Mouse (Mus musculus): ENCODE results near the gene Tas1r3. TPM values are rescaled to one million over a fixed set of nuclear protein-coding genes. Genes with fewer than 3 reads are reported as not detected.

Gene Tas1r3
- polyA plus RNA-seq, 1 experiment from 2014 or later = 0.09 TPM

DNA sequence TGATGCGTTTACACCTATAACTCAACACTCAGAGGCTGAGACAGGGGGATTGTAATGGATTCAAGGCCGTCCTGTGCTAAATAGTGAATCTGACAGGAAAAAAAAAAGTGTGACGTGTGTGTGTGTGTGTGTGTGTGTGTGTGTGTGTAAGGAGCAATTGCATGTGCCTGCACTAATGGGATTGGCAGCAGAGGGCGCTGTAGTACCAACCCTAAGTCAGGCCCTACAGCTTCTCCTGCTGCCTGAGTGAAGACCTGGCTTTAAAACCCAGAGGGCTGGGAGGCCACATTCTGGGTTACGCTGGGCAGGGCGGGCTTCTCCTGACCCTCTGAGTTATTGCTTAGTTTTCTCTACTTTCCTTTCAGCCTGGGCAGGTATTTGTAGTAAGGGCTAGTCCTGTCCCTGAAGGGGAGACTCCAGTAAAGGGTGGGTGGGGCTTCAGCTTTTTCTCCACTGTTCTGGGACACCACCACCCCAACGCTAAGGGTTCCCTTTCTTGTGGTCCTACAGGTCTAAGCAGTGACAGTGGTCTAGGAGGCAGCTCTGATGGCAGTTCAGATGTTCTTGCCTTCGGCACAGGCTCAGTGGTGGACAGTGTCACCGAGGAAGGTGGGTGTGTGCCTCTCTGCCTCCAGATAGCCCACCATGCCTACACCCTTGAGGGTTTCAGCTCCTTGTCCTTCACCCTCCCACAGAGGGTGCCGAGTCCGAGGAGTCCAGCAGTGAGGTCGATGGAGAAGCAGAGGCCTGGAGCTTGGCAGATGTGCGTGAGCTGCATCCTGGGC is 41.3 kb upstream of the Tas1r3 start:
- H3K36me3 ChIP-seq (replicated peaks; ENCODE audit: insufficient read depth, low read length) = peaks cover 26% of the 10 kb centered on the region
- ATAC-seq = no peak

DNA sequence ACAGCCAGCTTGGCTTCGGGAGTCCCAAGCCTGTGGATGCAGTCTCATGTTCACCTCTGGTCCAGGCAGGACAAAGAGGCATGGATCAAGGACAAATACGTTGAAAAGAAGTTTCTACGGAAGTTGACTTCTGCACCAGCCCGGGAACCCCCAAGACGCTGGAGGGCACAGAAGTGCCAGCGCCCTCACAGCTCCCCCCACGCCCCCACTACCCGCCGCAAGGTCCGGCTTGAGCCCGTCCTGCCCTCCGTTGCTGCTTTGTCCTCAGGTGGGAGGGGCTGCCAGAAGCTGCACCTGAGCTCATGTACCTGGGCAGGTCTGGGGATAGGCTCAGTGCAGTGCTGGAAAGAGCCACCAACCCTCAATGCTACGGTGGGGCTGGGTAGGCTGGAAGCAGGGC is 40.1 kb upstream of the Tas1r3 start:
- DNase-seq (no peak), ATAC-seq (no peak)
- no peak for TF ChIP-seq EP300 (IDR thresholded peaks at IDR 0.05; ENCODE audit: low read depth)
- no peak for TF ChIP-seq CTCF (IDR thresholded peaks at IDR 0.05; ENCODE audit: low read depth)
- no peak overlapping the region for H3K27ac ChIP-seq (ENCODE audit: low read depth)
- peaks cover 36% of the 10 kb centered on the region for H3K36me3 ChIP-seq (replicated peaks; ENCODE audit: insufficient read depth, low read length)
- 96% methylated on average over 13 of the region's 13 CpGs for WGBS (ENCODE audit: insufficient replicate concordance)
- H3K9me3 ChIP-seq (ENCODE audit: low read length) = no peaks in the 10 kb centered on the region
- H3K4me2 ChIP-seq (ENCODE audit: low read depth, low read length) = no peak overlapping the region
- no peak overlapping the region for H3K4me3 ChIP-seq (ENCODE audit: low read depth, low read length)
- no peaks in the 10 kb centered on the region for H3K27me3 ChIP-seq (ENCODE audit: insufficient read depth, low read length)
- no peak overlapping the region for H3K9ac ChIP-seq (replicated peaks)
- H3K4me1 ChIP-seq (ENCODE audit: insufficient read depth) = no peaks in the 10 kb centered on the region

More for the DNA sequence above, 41.3 kb upstream of the Tas1r3 start:
- no peak overlapping the region for H3K9ac ChIP-seq (replicated peaks)
- H3K4me2 ChIP-seq (ENCODE audit: low read depth, low read length) = no peak overlapping the region
- no peaks in the 10 kb centered on the region for H3K9me3 ChIP-seq (ENCODE audit: low read length)
- peak; percentile 49 for DNase-seq
- H3K27me3 ChIP-seq (ENCODE audit: insufficient read depth, low read length) = no peaks in the 10 kb centered on the region
- no peak overlapping the region for H3K4me3 ChIP-seq (ENCODE audit: low read depth, low read length)
- H3K4me1 ChIP-seq (ENCODE audit: insufficient read depth) = no peaks in the 10 kb centered on the region
- peak; percentile 51 for TF ChIP-seq CTCF (IDR thresholded peaks at IDR 0.05; ENCODE audit: low read depth)
- TF ChIP-seq EP300 (IDR thresholded peaks at IDR 0.05; ENCODE audit: low read depth) = no peak
- H3K27ac ChIP-seq (ENCODE audit: low read depth) = no peak overlapping the region
- WGBS (ENCODE audit: insufficient replicate concordance) = 89% methylated on average over 13 of the region's 13 CpGs

DNA sequence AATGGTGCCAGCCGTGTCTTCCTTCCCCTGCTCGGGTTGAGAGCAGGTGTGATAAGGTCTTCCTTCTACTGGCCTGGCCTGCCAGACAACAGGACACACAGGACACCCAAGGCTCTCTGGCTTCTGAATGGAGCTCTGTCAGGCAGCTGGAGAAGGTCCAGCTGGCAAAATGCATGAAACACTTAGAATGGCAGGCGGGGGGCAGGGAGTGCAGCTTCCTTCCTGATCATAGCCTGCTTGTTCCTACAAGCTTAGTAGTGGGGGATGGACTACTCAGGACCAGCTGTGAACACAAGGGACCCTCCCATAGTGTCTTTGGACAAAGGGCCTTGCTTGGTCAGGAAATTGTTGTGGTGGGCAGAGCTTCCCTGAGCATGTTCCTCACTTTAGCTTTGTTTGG is 38.0 kb upstream of the Tas1r3 start:
- H3K4me1 ChIP-seq (ENCODE audit: insufficient read depth) = no peaks in the 10 kb centered on the region
- no peak overlapping the region for H3K27ac ChIP-seq (ENCODE audit: low read depth)
- H3K4me3 ChIP-seq (ENCODE audit: low read depth, low read length) = no peak overlapping the region
- 80% methylated on average over 3 of the region's 3 CpGs for WGBS (ENCODE audit: insufficient replicate concordance)
- H3K9me3 ChIP-seq (ENCODE audit: low read length) = no peaks in the 10 kb centered on the region
- H3K27me3 ChIP-seq (ENCODE audit: insufficient read depth, low read length) = no peaks in the 10 kb centered on the region
- peaks cover 46% of the 10 kb centered on the region for H3K36me3 ChIP-seq (replicated peaks; ENCODE audit: insufficient read depth, low read length)
- ATAC-seq (no peak), DNase-seq (no peak)
- H3K4me2 ChIP-seq (ENCODE audit: low read depth, low read length) = no peak overlapping the region
- no peak overlapping the region for H3K9ac ChIP-seq (replicated peaks)
- TF ChIP-seq EP300 (IDR thresholded peaks at IDR 0.05; ENCODE audit: low read depth) (no peak), CTCF (IDR thresholded peaks at IDR 0.05; ENCODE audit: low read depth) (no peak)

DNA sequence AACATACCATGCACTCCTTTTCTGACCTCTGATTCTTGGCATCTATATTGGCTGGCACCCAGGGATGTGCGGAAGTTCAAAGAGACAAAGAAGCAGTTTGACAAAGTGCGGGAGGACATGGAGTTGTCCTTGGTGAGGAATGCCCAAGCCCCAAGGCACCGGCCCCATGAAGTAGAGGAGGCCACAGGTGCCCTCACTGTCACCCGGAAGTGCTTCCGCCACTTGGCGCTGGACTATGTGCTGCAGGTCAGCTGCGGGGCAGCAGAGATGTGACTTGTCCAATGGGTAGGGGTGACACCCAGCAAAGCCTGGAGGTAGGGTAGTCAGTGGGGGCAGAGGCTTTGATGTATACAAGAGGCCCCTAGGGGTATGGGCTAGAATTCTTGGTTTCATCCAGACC is 36.2 kb upstream of the Tas1r3 start:
- no peaks in the 10 kb centered on the region for H3K9me3 ChIP-seq (ENCODE audit: low read length)
- TF ChIP-seq CTCF (IDR thresholded peaks at IDR 0.05; ENCODE audit: low read depth) (no peak), EP300 (IDR thresholded peaks at IDR 0.05; ENCODE audit: low read depth) (no peak)
- no peaks in the 10 kb centered on the region for H3K27me3 ChIP-seq (ENCODE audit: insufficient read depth, low read length)
- H3K9ac ChIP-seq (replicated peaks) = no peak overlapping the region
- H3K36me3 ChIP-seq (replicated peaks; ENCODE audit: insufficient read depth, low read length) = peaks cover 47% of the 10 kb centered on the region
- H3K4me2 ChIP-seq (ENCODE audit: low read depth, low read length) = no peak overlapping the region
- DNase-seq (no peak), ATAC-seq (no peak)
- H3K4me1 ChIP-seq (ENCODE audit: insufficient read depth) = peaks cover 15% of the 10 kb centered on the region
- no peak overlapping the region for H3K27ac ChIP-seq (ENCODE audit: low read depth)
- no peak overlapping the region for H3K4me3 ChIP-seq (ENCODE audit: low read depth, low read length)
- 86% methylated on average over 7 of the region's 7 CpGs for WGBS (ENCODE audit: insufficient replicate concordance)

DNA sequence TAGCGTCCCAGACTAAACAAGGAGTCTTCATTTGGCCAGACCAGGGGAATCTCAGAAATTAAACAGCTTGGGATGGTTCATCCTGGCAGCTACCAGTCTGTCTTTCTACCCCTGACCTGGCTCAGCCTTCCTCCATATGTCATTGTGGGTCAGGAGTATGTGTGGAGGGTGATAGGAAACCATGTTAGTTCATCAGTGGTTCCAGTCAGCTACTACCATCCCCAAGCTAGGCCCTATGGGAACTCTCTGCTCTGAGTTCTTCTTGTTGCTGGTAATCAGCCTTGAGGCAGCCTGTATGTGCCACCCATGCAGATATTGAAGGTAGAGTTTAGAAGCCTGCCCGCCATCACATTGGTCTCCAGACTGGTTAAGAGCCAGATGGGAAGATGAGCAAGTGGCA is 35.2 kb upstream of the Tas1r3 start:
- no peak for TF ChIP-seq EP300 (IDR thresholded peaks at IDR 0.05; ENCODE audit: low read depth)
- no peak overlapping the region for H3K27ac ChIP-seq (ENCODE audit: low read depth)
- DNase-seq = no peak
- H3K27me3 ChIP-seq (ENCODE audit: insufficient read depth, low read length) = no peaks in the 10 kb centered on the region
- peaks cover 25% of the 10 kb centered on the region for H3K4me1 ChIP-seq (ENCODE audit: insufficient read depth)
- no peaks in the 10 kb centered on the region for H3K9me3 ChIP-seq (ENCODE audit: low read length)
- peaks cover 43% of the 10 kb centered on the region for H3K36me3 ChIP-seq (replicated peaks; ENCODE audit: insufficient read depth, low read length)
- WGBS (ENCODE audit: insufficient replicate concordance) = 94% methylated on average over 2 of the region's 2 CpGs
- no peak overlapping the region for H3K4me2 ChIP-seq (ENCODE audit: low read depth, low read length)
- no peak overlapping the region for H3K4me3 ChIP-seq (ENCODE audit: low read depth, low read length)
- no peak overlapping the region for H3K9ac ChIP-seq (replicated peaks)
- ATAC-seq = no peak

DNA sequence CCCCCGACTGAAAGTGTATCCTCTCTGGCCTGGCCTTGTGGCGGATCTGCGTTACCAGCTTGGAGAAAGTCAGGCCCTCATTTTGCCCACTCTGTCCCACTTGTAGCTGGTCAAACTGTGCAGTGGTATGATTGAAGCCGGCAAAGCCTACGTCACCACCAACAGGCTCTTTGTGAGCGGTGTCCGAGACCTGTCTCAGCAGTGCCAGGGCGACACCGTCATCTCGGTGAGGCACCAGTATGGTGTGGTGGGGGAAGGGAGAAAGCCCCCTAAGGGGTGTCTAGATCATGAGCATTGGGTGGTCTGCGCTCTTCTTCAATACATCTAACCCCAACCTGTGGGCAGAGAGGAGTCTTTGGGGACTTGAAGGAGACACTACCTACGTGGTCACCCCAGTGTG is 33.3 kb upstream of the Tas1r3 start:
- no peak overlapping the region for H3K9ac ChIP-seq (replicated peaks)
- peaks cover 32% of the 10 kb centered on the region for H3K4me1 ChIP-seq (ENCODE audit: insufficient read depth)
- H3K27ac ChIP-seq (ENCODE audit: low read depth) = no peak overlapping the region
- no peak for TF ChIP-seq EP300 (IDR thresholded peaks at IDR 0.05; ENCODE audit: low read depth)
- TF ChIP-seq CTCF (IDR thresholded peaks at IDR 0.05; ENCODE audit: low read depth) = no peak
- ATAC-seq (no peak), DNase-seq (no peak)
- 94% methylated on average over 12 of the region's 12 CpGs for WGBS (ENCODE audit: insufficient replicate concordance)
- no peaks in the 10 kb centered on the region for H3K27me3 ChIP-seq (ENCODE audit: insufficient read depth, low read length)
- no peak overlapping the region for H3K4me2 ChIP-seq (ENCODE audit: low read depth, low read length)
- no peak overlapping the region for H3K4me3 ChIP-seq (ENCODE audit: low read depth, low read length)
- peaks cover 31% of the 10 kb centered on the region for H3K36me3 ChIP-seq (replicated peaks; ENCODE audit: insufficient read depth, low read length)
- H3K9me3 ChIP-seq (ENCODE audit: low read length) = no peaks in the 10 kb centered on the region
